23 mouse cellular contexts compared by ENCODE assay signal in the genomic region with DNA sequence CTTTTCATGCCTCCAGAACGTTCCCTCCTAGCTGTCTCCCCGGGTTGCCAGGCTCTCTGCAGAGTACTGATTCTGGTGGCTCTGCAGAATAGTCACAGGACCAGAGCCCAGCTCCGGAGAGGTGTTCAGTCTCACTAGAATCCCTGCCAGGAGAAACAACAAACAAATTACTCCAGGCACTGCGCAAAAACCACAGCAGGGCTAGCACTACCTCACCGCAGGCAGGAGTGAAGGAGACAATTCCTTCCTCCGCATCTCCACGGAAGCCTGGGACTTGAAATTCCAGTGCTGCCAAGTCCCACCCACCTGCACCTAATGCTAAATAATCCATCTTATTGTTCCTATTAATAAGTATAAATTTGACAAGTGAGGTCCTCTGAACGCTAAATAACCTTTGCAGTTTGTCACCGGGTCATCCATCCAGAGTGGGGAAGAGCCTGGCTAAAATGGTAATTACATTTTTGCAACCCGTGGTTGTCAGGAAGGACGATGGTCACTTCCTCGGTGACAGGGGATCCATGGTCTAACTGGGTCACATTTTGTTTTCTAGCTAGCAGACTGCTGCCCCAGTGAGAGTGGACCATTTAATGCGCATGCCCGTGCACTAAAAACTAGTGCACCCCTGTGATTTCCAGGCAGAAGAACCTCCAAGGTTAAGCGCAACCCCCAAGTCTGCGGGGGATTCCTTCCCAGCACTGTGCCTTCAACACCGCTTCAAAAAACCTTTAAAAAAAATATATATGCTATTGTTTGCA. TPM values are rescaled to one million over a fixed set of nuclear protein-coding genes. Genes with fewer than 3 reads are reported as not detected.
"Had no signal": no experiment of that assay in that cellular context is flagged by ENCODE, and none has a peak within 500 bp of the region (broad histone marks: within the 10 kb centered on the region; RNA-seq: fewer than 3 reads in every experiment).

No protein-coding gene starts in this region.

- H3K9me3 ChIP-seq: kidney, embryonic 15.5 days; liver, embryonic 13.5 days; midbrain, embryonic 12.5 days; midbrain, embryonic 15.5 days; neural tube, embryonic 13.5 days; stomach, embryonic 15.5 days had no signal

- ATAC-seq: midbrain, embryonic 15.5 days had no signal

- H3K27ac ChIP-seq: kidney, embryonic 15.5 days; left cerebral cortex, adult 2 months; liver, embryonic 13.5 days; midbrain, embryonic 12.5 days; midbrain, embryonic 15.5 days; neural tube, embryonic 13.5 days; stomach, embryonic 15.5 days had no signal

- H3K4me3 ChIP-seq: kidney, embryonic 15.5 days; left cerebral cortex, adult 2 months; liver, embryonic 13.5 days; midbrain, embryonic 12.5 days; midbrain, embryonic 15.5 days; myocyte; neural tube, embryonic 13.5 days; stomach, embryonic 15.5 days had no signal

- H3K27me3 ChIP-seq: liver, embryonic 13.5 days; midbrain, embryonic 12.5 days; midbrain, embryonic 15.5 days; neural tube, embryonic 13.5 days; stomach, embryonic 15.5 days had no signal

- H3K36me3 ChIP-seq: kidney, embryonic 15.5 days; liver, embryonic 13.5 days; midbrain, embryonic 12.5 days; midbrain, embryonic 15.5 days; neural tube, embryonic 13.5 days; stomach, embryonic 15.5 days had no signal

- H3K4me1 ChIP-seq: kidney, embryonic 15.5 days; liver, embryonic 13.5 days; midbrain, embryonic 12.5 days; stomach, embryonic 15.5 days had no signal

- DNase-seq: kidney, postnatal 10 days; kidney, postnatal 36 days; layer of hippocampus, postnatal 36 days; liver, embryonic 13.5 days; lung, adult 2 months; lung, postnatal 14 days; lung, postnatal 4 days; retina, postnatal 1 day; right cerebral cortex, postnatal 25 days; spleen, adult 18-20 months; thymus, postnatal 25 days had no signal

- H3K4me2 ChIP-seq: kidney, embryonic 15.5 days; liver, embryonic 13.5 days; midbrain, embryonic 12.5 days; midbrain, embryonic 15.5 days; neural tube, embryonic 13.5 days; stomach, embryonic 15.5 days had no signal

- H3K9ac ChIP-seq: kidney, embryonic 15.5 days; liver, embryonic 13.5 days; midbrain, embryonic 12.5 days; midbrain, embryonic 15.5 days; neural tube, embryonic 13.5 days; stomach, embryonic 15.5 days had no signal

RNA-seq across cellular contexts. Expression of gene Kcna1, which starts 36.8 kb away (rescaled TPM):
- total RNA-seq: megakaryocyte progenitor cell, adult 5-6 weeks; megakaryocyte-erythroid progenitor cell, adult 5-6 weeks; monocyte, adult 5-6 weeks; neutrophil, adult 5-6 weeks had no signal
- polyA plus RNA-seq: liver, adult 2 months; myocyte had no signal
